Mouse (Mus musculus) embryonic facial prominence, embryonic 14.5 days (tissue): ENCODE results near the gene Tdg. TPM values are rescaled to one million over a fixed set of nuclear protein-coding genes. Genes with fewer than 3 reads are reported as not detected.
A peak's percentile ranks its signal among the peaks of the same experiment; 100 is the strongest.

ENCODE experiments used
- ATAC-seq: fragments of 200-750 bp; cut with Nextera tagmentation; 2 replicates; pipeline ENCODE4 v1.8.0; 2017; ENCODE audit warnings: low read depth, moderate number of reproducible peaks, moderate TSS enrichment
- DNase-seq: peaks from one replicate; pipeline ENCODE4 v3.0.0-alpha.2; 2015; ENCODE audit warnings: low spot score
- H3K27ac ChIP-seq: fragments of 300-500 bp; sonication (generic); replicated peaks from 2 replicates; pipeline ENCODE4 v1.5.1; 2014; ENCODE audit warnings: low read depth, mild to moderate bottlenecking, low read length, moderate library complexity
- H3K27me3 ChIP-seq: fragments of 300-500 bp; sonication (generic); replicated peaks from 2 replicates; pipeline ENCODE4 v1.6.1; 2014; ENCODE audit warnings: low read length; ENCODE audit not compliant: control insufficient read depth, insufficient read depth
- H3K36me3 ChIP-seq: fragments of 300-500 bp; sonication (generic); 2 replicates; pipeline ENCODE4 v1.6.1; 2014; ENCODE audit warnings: low read length, mixed read lengths; ENCODE audit not compliant: control insufficient read depth, insufficient read depth
- H3K4me1 ChIP-seq: fragments of 300-500 bp; sonication (generic); 2 replicates; pipeline ENCODE4 v1.6.1; 2014; ENCODE audit warnings: antibody characterized with exemption, low read length; ENCODE audit not compliant: control insufficient read depth, insufficient read depth
- H3K4me2 ChIP-seq: fragments of 300-500 bp; sonication (generic); 2 replicates; pipeline ENCODE4 v1.6.1; 2014; ENCODE audit warnings: low read depth, mild to moderate bottlenecking, low read length, moderate library complexity, mixed read lengths
- H3K4me3 ChIP-seq: fragments of 300-500 bp; sonication (generic); 2 replicates; pipeline ENCODE4 v1.5.1; 2014; ENCODE audit warnings: low read depth, mild to moderate bottlenecking, low read length
- H3K9ac ChIP-seq: fragments of 300-500 bp; sonication (generic); 2 replicates; pipeline ENCODE4 v1.6.1; 2014; ENCODE audit warnings: low read depth, mild to moderate bottlenecking, low read length, moderate library complexity, mixed read lengths
- H3K9me3 ChIP-seq: fragments of 300-500 bp; sonication (generic); 2 replicates; pipeline ENCODE4 v1.6.1; 2016; ENCODE audit warnings: low read length; ENCODE audit not compliant: control insufficient read depth
- WGBS: fragments of 180-500 bp; shearing (Covaris S2); extraction: QIAGEN DNeasy Blood & Tissue Kit; methylation state at CpG from one replicate; pipeline ENCODE4 v1.1.7; 2014; 5-methylcytosine and 5-hydroxymethylcytosine counted together
- polyA plus RNA-seq: library from polyadenylated mRNA; unstranded; fragments of >200 nt; fragmentation: Nextera tagmentation; extraction: Ambion mirVana; gene quantifications from 2 replicates; pipeline ENCODE4 v1.2.1, GENCODE M21; 2014

Gene Tdg
- polyA plus RNA-seq, 1 experiment from 2014 or later, result 103 TPM

- Histone ChIP-seq H3K4me3 (peak overlapping the region; percentile 60; the same call in 1 of the 2 replicates), H3K27ac (no peak overlapping the region), H3K9me3 (no peaks in the 10 kb centered on the region), H3K4me1 (peaks cover 3% of the 10 kb centered on the region; the same call in 1 of the 2 replicates), H3K4me2 (peak overlapping the region; percentile 87), H3K27me3 (no peaks in the 10 kb centered on the region), H3K36me3 (peaks cover 23% of the 10 kb centered on the region), H3K9ac (no peak overlapping the region)
- DNase-seq (no peak), ATAC-seq (no peak)
- WGBS, result 85% methylated on average over 7 of the region's 7 CpGs
Observed at GRCm38 (mm10) chr10:82631133-82631532, 1.5 kb downstream of the Tdg start.

- Histone ChIP-seq H3K4me3 (no peak overlapping the region), H3K4me1 (peaks cover 3% of the 10 kb centered on the region; the same call in 1 of the 2 replicates), H3K27ac (no peak overlapping the region), H3K4me2 (no peak overlapping the region), H3K27me3 (no peaks in the 10 kb centered on the region), H3K9ac (no peak overlapping the region), H3K36me3 (peaks cover 39% of the 10 kb centered on the region), H3K9me3 (no peaks in the 10 kb centered on the region)
- ATAC-seq, result no peak
- no peak for DNase-seq
- 97% methylated on average over 12 of the region's 12 CpGs for WGBS
Observed at GRCm38 (mm10) chr10:82632496-82633280, 3.1 kb downstream of the Tdg start.

- ATAC-seq (no peak), DNase-seq (no peak)
- H3K4me1 ChIP-seq, result peaks cover 3% of the 10 kb centered on the region; the same call in 1 of the 2 replicates
- H3K36me3 ChIP-seq, result peaks cover 48% of the 10 kb centered on the region
- no peak overlapping the region for H3K4me2 ChIP-seq
- no peak overlapping the region for H3K4me3 ChIP-seq
- no peak overlapping the region for H3K27ac ChIP-seq
- no peak overlapping the region for H3K9ac ChIP-seq
- H3K27me3 ChIP-seq, result no peaks in the 10 kb centered on the region
- 96% methylated on average over 7 of the region's 7 CpGs for WGBS
- H3K9me3 ChIP-seq, result no peaks in the 10 kb centered on the region
Observed at GRCm38 (mm10) chr10:82634348-82634747, 4.7 kb downstream of the Tdg start.

- Histone ChIP-seq H3K36me3 (peaks cover 67% of the 10 kb centered on the region), H3K9me3 (no peaks in the 10 kb centered on the region), H3K4me3 (no peak overlapping the region), H3K4me2 (no peak overlapping the region), H3K4me1 (no peaks in the 10 kb centered on the region), H3K27ac (no peak overlapping the region), H3K9ac (no peak overlapping the region), H3K27me3 (no peaks in the 10 kb centered on the region)
- ATAC-seq (no peak), DNase-seq (peak; percentile 16)
- 96% methylated on average over 3 of the region's 3 CpGs for WGBS
Observed at GRCm38 (mm10) chr10:82636321-82636720, 6.7 kb downstream of the Tdg start.

GRCm38 (mm10) chr10:82639032-82639698 lies 9.5 kb downstream of the Tdg start:
- H3K4me2 ChIP-seq, result no peak overlapping the region
- H3K4me1 ChIP-seq, result no peaks in the 10 kb centered on the region
- no peak overlapping the region for H3K4me3 ChIP-seq
- no peak for DNase-seq
- no peak for ATAC-seq
- H3K27me3 ChIP-seq, result no peaks in the 10 kb centered on the region
- no peaks in the 10 kb centered on the region for H3K9me3 ChIP-seq
- H3K36me3 ChIP-seq, result peaks cover 80% of the 10 kb centered on the region
- no peak overlapping the region for H3K9ac ChIP-seq
- WGBS, result 89% methylated on average over 8 of the region's 8 CpGs
- H3K27ac ChIP-seq, result no peak overlapping the region; the same call in 1 of the 2 replicates

- no peak overlapping the region for H3K4me2 ChIP-seq
- 92% methylated on average over 9 of the region's 9 CpGs for WGBS
- H3K27ac ChIP-seq, result no peak overlapping the region
- H3K9ac ChIP-seq, result no peak overlapping the region
- ATAC-seq, result no peak
- DNase-seq, result no peak
- H3K4me3 ChIP-seq, result no peak overlapping the region
- peaks cover 90% of the 10 kb centered on the region for H3K36me3 ChIP-seq
- H3K4me1 ChIP-seq, result no peaks in the 10 kb centered on the region
- H3K27me3 ChIP-seq, result no peaks in the 10 kb centered on the region
- H3K9me3 ChIP-seq, result no peaks in the 10 kb centered on the region
Observed at GRCm38 (mm10) chr10:82641481-82641880, 11.9 kb downstream of the Tdg start.

- H3K4me3 ChIP-seq, result no peak overlapping the region
- H3K4me1 ChIP-seq, result no peaks in the 10 kb centered on the region
- no peaks in the 10 kb centered on the region for H3K9me3 ChIP-seq
- H3K36me3 ChIP-seq, result peaks cover 78% of the 10 kb centered on the region
- H3K27me3 ChIP-seq, result no peaks in the 10 kb centered on the region
- 93% methylated on average over 8 of the region's 8 CpGs for WGBS
- no peak overlapping the region for H3K27ac ChIP-seq
- no peak overlapping the region for H3K4me2 ChIP-seq
- DNase-seq (no peak), ATAC-seq (no peak)
- no peak overlapping the region for H3K9ac ChIP-seq
Observed at GRCm38 (mm10) chr10:82646083-82646482, 16.5 kb downstream of the Tdg start.

GRCm38 (mm10) chr10:82647205-82647811 lies 17.7 kb downstream of the Tdg start:
- H3K9ac ChIP-seq, result no peak overlapping the region
- DNase-seq, result no peak
- no peaks in the 10 kb centered on the region for H3K27me3 ChIP-seq
- H3K27ac ChIP-seq, result no peak overlapping the region
- H3K4me3 ChIP-seq, result no peak overlapping the region
- no peak overlapping the region for H3K4me2 ChIP-seq
- WGBS, result 91% methylated on average over 17 of the region's 17 CpGs
- peaks cover 79% of the 10 kb centered on the region for H3K36me3 ChIP-seq
- H3K9me3 ChIP-seq, result no peaks in the 10 kb centered on the region
- ATAC-seq, result no peak
- no peaks in the 10 kb centered on the region for H3K4me1 ChIP-seq
